Mouse (Mus musculus) cortical plate, adult 2 months (tissue): Measurements from ENCODE around the gene Cemip2.

Source experiments
- CTCF ChIP-seq: fragments of 200-500 bp; IDR thresholded peaks from 2 replicates; pipeline ENCODE4 v1.5.1; 2011; ENCODE audit warnings: mild to moderate bottlenecking, control low read depth, low read length; ENCODE audit not compliant: insufficient read depth; ENCODE audit errors: extremely low read depth
- POLR2A ChIP-seq: fragments of 200-500 bp; IDR thresholded peaks from 2 replicates; pipeline ENCODE4 v1.6.1; 2011; ENCODE audit warnings: mild to moderate bottlenecking, low read length, control low read depth; ENCODE audit not compliant: insufficient read depth; ENCODE audit errors: extremely low read depth

DNA sequence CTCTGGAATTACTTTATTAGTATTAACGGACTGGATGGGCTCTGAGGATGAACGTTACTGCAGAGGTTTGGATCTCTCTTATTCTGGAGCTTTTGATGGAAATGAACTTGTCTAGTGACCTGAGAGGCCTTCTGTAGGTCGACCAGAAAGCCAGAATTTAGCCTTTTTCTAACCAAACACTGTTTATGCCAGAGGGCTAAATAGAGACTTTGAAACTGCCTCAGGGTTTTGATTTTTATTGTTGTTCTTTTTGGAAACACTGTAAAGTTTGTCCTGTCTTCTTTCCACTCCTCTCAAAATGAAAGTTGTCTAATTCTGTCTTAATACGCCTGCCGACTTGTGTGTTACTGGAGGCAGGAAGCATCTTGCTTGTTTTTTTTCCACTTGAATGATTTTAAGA is 46.0 kb downstream of the Cemip2 start:
- TF ChIP-seq CTCF: no peak
- TF ChIP-seq POLR2A: no peak
